ENCODE assay signal across 11 mouse cellular contexts in genomic region chr3:149330716-149331115, GRCm38 (mm10).
DNase-seq lines count a peak whose midpoint lies in the region; ATAC-seq and TF ChIP-seq lines count a peak whose summit lies in the region.
"Had no signal": no experiment of that assay in that cellular context is flagged by ENCODE, and none has a peak within 500 bp of the region (broad histone marks: within the 10 kb centered on the region; RNA-seq: fewer than 3 reads in every experiment).

No protein-coding gene starts in this region.

- no peak for TF ChIP-seq CTCF in lung, adult 2 months (IDR thresholded peaks at IDR 0.05; ENCODE audit: insufficient read depth, low read length)

- no peak for TF ChIP-seq POLR2A in lung, adult 2 months (IDR thresholded peaks at IDR 0.05; ENCODE audit: borderline replicate concordance, extremely low read depth, low read depth, low read length)

- no peak overlapping the region for H3K27ac ChIP-seq in embryonic facial prominence, embryonic 14.5 days (replicated peaks; ENCODE audit: low read depth, low read length)
- H3K27ac ChIP-seq in hindbrain, embryonic 12.5 days, result no peak overlapping the region
- H3K27ac ChIP-seq: limb, embryonic 12.5 days had no signal

- H3K9me3 ChIP-seq in embryonic facial prominence, embryonic 14.5 days (ENCODE audit: control insufficient read depth, low read length), result no peaks in the 10 kb centered on the region
- no peaks in the 10 kb centered on the region for H3K9me3 ChIP-seq in hindbrain, embryonic 12.5 days (replicated peaks)
- H3K9me3 ChIP-seq: limb, embryonic 12.5 days had no signal

- no peak for ATAC-seq in embryonic facial prominence, embryonic 14.5 days (ENCODE audit: low read depth)
- ATAC-seq in hindbrain, embryonic 12.5 days (ENCODE audit: low FRiP score), result no peak

- no peaks in the 10 kb centered on the region for H3K27me3 ChIP-seq in embryonic facial prominence, embryonic 14.5 days (replicated peaks; ENCODE audit: control insufficient read depth, insufficient read depth, low read length)
- H3K27me3 ChIP-seq in hindbrain, embryonic 12.5 days, result peaks cover 16% of the 10 kb centered on the region

- no peak overlapping the region for H3K9ac ChIP-seq in embryonic facial prominence, embryonic 14.5 days (ENCODE audit: low read depth, low read length)
- H3K9ac ChIP-seq in hindbrain, embryonic 12.5 days, result no peak overlapping the region
- H3K9ac ChIP-seq: limb, embryonic 12.5 days had no signal

- no peaks in the 10 kb centered on the region for H3K36me3 ChIP-seq in embryonic facial prominence, embryonic 14.5 days (ENCODE audit: control insufficient read depth, insufficient read depth, low read length)
- no peaks in the 10 kb centered on the region for H3K36me3 ChIP-seq in hindbrain, embryonic 12.5 days
- H3K36me3 ChIP-seq: limb, embryonic 12.5 days had no signal

- DNase-seq in adrenal gland, adult 2 months, result peak; percentile 56
- DNase-seq in adrenal gland, adult 18-20 months (ENCODE audit: low spot score in 2 of 2), result no peak
- peak; percentile 27 for DNase-seq in embryonic facial prominence, embryonic 14.5 days (ENCODE audit: low spot score)
- peak; percentile 36 to 37 for DNase-seq in heart, postnatal 36 days
- peak; percentile 15 for DNase-seq in lung, adult 2 months
- no peak for DNase-seq in layer of hippocampus, postnatal 25 days (ENCODE audit: extremely low spot score in 1 of 2, low spot score in 1 of 2)
- DNase-seq in MN1 (ENCODE audit: low spot score), result no peak
- DNase-seq: cerebellum, adult 11-12 months had no signal

- WGBS in embryonic facial prominence, embryonic 14.5 days, result 71% methylated on average over 10 of the region's 10 CpGs
- WGBS in lung, adult 2 months, result 49% methylated on average over 10 of the region's 10 CpGs
- 77% methylated on average over 10 of the region's 10 CpGs for WGBS in hindbrain, embryonic 12.5 days

- intact Hi-C loops in heart, postnatal 36 days (cut with DNase I), result loop anchor here (2.0 to 10.0 kb wide), 3 partner anchors 68 to 986 kb away; no protein-coding TSS in a partner anchor

- no peaks in the 10 kb centered on the region for H3K4me1 ChIP-seq in embryonic facial prominence, embryonic 14.5 days (ENCODE audit: control insufficient read depth, insufficient read depth, low read length)
- H3K4me1 ChIP-seq in lung, adult 2 months (ENCODE audit: control insufficient read depth, insufficient read depth, low read length), result peaks cover 4% of the 10 kb centered on the region
- peaks cover 18% of the 10 kb centered on the region for H3K4me1 ChIP-seq in hindbrain, embryonic 12.5 days

- no peak overlapping the region for H3K4me3 ChIP-seq in embryonic facial prominence, embryonic 14.5 days (ENCODE audit: low read depth, low read length)
- H3K4me3 ChIP-seq in lung, adult 2 months (replicated peaks; ENCODE audit: extremely low read depth, low read depth, low read length), result no peak overlapping the region
- no peak overlapping the region for H3K4me3 ChIP-seq in hindbrain, embryonic 12.5 days
- H3K4me3 ChIP-seq: erythroblast, embryonic 14.5 days; limb, embryonic 12.5 days had no signal

- H3K4me2 ChIP-seq in embryonic facial prominence, embryonic 14.5 days (ENCODE audit: low read depth, low read length), result no peak overlapping the region
- H3K4me2 ChIP-seq in hindbrain, embryonic 12.5 days (replicated peaks), result no peak overlapping the region
- H3K4me2 ChIP-seq: limb, embryonic 12.5 days had no signal

Comparison
In these comparisons a context has a peak if more than half of its experiments do, and no peak if none do; other contexts are left out.
1. DNase-seq: peak in adrenal gland, adult 2 months (single experiment), embryonic facial prominence, embryonic 14.5 days (single experiment), heart, postnatal 36 days (2 of 2) and lung, adult 2 months (single experiment); none in adrenal gland, adult 18-20 months (0 of 2), layer of hippocampus, postnatal 25 days (0 of 2) and MN1 (single experiment).